Mouse (Mus musculus): ENCODE results near the gene Arhgap8.

DNA sequence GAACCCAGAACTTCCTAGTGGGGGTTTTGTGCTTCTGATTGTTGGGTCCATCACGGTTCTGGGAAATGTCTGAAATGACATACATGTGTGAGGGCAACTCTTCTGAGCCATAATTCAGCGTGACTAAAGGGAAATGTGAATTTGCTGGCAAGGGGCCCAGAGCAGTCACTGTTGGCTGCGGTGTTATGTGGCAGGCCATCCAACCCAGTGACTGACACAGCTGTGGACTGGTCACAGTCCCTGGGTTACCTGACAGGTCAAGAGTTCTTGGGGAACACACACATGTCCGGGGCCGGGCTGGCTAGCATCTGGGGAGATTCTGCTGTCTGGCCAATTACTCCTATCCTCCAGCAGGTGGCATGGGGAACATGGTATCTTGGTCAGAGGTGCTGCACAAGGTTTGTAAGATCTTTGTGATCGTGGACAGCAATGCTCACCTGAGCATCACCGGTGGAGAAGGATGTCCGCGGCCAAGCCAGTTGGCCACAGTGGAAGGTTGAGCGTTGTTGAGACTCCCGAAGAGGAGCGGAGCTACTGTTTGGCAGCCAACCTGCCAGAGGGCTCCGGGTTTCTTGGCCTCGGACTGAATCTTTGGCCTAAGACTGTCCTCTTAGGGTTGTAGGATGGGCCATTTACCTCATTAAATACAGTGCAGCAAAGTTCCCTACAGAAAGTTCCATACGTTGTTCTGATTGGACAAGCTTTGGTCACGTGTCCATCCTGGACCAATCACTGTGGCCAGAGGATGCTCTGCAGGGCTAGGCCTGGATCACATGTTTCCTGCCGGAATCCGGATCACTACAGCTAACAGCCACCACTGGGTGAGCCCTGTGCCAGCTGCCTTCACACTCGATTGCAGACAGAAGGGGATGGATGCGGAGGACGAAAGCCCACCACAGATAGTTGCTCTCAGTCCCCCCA is 52.6 kb downstream of the Arhgap8 start:
- TF ChIP-seq POLR2A (IDR thresholded peaks at IDR 0.05; ENCODE audit: borderline replicate concordance, insufficient read depth, low read length), result no peak
- peak; percentile 70 for TF ChIP-seq CTCF (IDR thresholded peaks at IDR 0.05; ENCODE audit: borderline replicate concordance, insufficient read depth, low read depth, low read length)

Measured in cerebellum, adult 2 months (tissue).